Mouse (Mus musculus) midbrain, postnatal 0 days (tissue): Measurements from ENCODE around the gene Slc12a7. TPM values are rescaled to one million over a fixed set of nuclear protein-coding genes. Genes with fewer than 3 reads are reported as not detected.

Source experiments
- ATAC-seq: fragments of 200-750 bp; cut with Nextera tagmentation; 2 replicates; pipeline ENCODE4 v1.8.0; 2017; ENCODE audit warnings: moderate number of reproducible peaks, mild to moderate bottlenecking, moderate TSS enrichment, moderate library complexity; ENCODE audit not compliant: low FRiP score
- DNase-seq: peaks from one replicate; pipeline ENCODE4 v3.0.0-alpha.2; 2015; ENCODE audit warnings: low spot score
- H3K27ac ChIP-seq: fragments of 300-500 bp; sonication (generic); 2 replicates; pipeline ENCODE4 v1.5.1; 2014; ENCODE audit warnings: low read depth, mild to moderate bottlenecking, low read length, mixed read lengths
- H3K27me3 ChIP-seq: fragments of 300-500 bp; sonication (generic); 2 replicates; pipeline ENCODE4 v1.6.1; 2014; ENCODE audit warnings: low read length, control low read depth, mixed read lengths; ENCODE audit not compliant: insufficient read depth
- H3K36me3 ChIP-seq: fragments of 300-500 bp; sonication (generic); 2 replicates; pipeline ENCODE4 v1.6.1; 2014; ENCODE audit warnings: low read length, control low read depth, mixed read lengths; ENCODE audit not compliant: insufficient read depth
- H3K4me1 ChIP-seq: fragments of 300-500 bp; sonication (generic); 2 replicates; pipeline ENCODE4 v1.6.1; 2014; ENCODE audit warnings: mild to moderate bottlenecking, control low read depth, antibody characterized with exemption, low read length, mixed read lengths; ENCODE audit not compliant: insufficient read depth
- H3K4me2 ChIP-seq: fragments of 300-500 bp; sonication (generic); 2 replicates; pipeline ENCODE4 v1.6.1; 2014; ENCODE audit warnings: low read depth, mild to moderate bottlenecking, low read length, mixed read lengths; ENCODE audit not compliant: poor library complexity, severe bottlenecking
- H3K4me3 ChIP-seq: fragments of 300-500 bp; sonication (generic); 2 replicates; pipeline ENCODE4 v1.5.1; 2014; ENCODE audit warnings: low read depth, mild to moderate bottlenecking, low read length, moderate library complexity
- H3K9ac ChIP-seq: fragments of 300-500 bp; sonication (generic); replicated peaks from 2 replicates; pipeline ENCODE4 v1.6.1; 2014; ENCODE audit warnings: mild to moderate bottlenecking, low read length, moderate library complexity, mixed read lengths; ENCODE audit not compliant: poor library complexity, severe bottlenecking
- H3K9me3 ChIP-seq: fragments of 300-500 bp; sonication (generic); 2 replicates; pipeline ENCODE4 v1.6.1; 2016; ENCODE audit warnings: low read length, control low read depth
- CTCF ChIP-seq: IDR thresholded peaks from 2 replicates; pipeline ENCODE4 v1.5.1; 2016; ENCODE audit warnings: antibody characterized with exemption, mild to moderate bottlenecking
- WGBS: fragments of 180-500 bp; shearing (Covaris S2); extraction: QIAGEN DNeasy Blood & Tissue Kit; methylation state at CpG from one replicate; pipeline ENCODE4 v1.1.7; 2014; 5-methylcytosine and 5-hydroxymethylcytosine counted together
- polyA plus RNA-seq: library from polyadenylated mRNA; unstranded; fragments of >200 nt; fragmentation: Nextera tagmentation; extraction: Ambion mirVana; gene quantifications from 2 replicates; pipeline ENCODE4 v1.2.1, GENCODE M21; 2015
- total RNA-seq: library from RNA; depleted of rRNA; stranded (reverse); fragments of >200 nt; gene quantifications from 2 replicates; pipeline ENCODE4 v1.2.3, GENCODE M21; 2014

Gene Slc12a7
- total and polyA plus RNA-seq, 2 experiments from 2014 or later, result 4.7 to 8.9 TPM

DNA sequence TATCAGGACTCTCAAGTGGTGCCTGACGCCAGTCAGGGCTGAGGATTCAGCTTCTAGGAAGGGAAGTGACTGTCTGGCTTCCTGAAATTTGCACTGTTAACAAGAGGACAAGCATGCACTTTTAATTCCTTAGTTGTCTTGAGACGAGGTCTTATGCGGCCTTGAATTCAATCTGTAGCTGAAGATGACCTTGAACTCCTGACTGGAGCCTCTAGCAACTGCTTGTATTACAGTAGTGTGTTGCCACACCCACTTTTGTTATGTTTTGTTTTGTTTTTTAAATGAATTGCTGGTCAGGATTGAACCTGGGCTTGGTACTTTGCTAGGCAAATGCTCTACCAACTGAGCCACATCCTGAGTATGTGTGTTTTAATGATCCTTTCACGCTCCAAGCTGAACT is 32.5 kb downstream of the Slc12a7 start:
- TF ChIP-seq CTCF, result no peak
- 77% methylated on average over 4 of the region's 4 CpGs for WGBS

GRCm38 (mm10) chr13:73767224-73767623 is 34.3 kb downstream of the Slc12a7 start:
- WGBS, result 84% methylated on average over 8 of the region's 8 CpGs
- H3K9me3 ChIP-seq, result no peaks in the 10 kb centered on the region

More for the DNA sequence above, 32.5 kb downstream of the Slc12a7 start:
- H3K4me3 ChIP-seq, result no peak overlapping the region
- no peak overlapping the region for H3K9ac ChIP-seq
- peaks cover 3% of the 10 kb centered on the region; the same call in 1 of the 2 replicates for H3K27me3 ChIP-seq
- DNase-seq (no peak), ATAC-seq (no peak)
- no peaks in the 10 kb centered on the region for H3K9me3 ChIP-seq
- no peak overlapping the region for H3K27ac ChIP-seq
- H3K4me2 ChIP-seq, result no peak overlapping the region
- no peaks in the 10 kb centered on the region for H3K36me3 ChIP-seq
- H3K4me1 ChIP-seq, result no peaks in the 10 kb centered on the region

DNA sequence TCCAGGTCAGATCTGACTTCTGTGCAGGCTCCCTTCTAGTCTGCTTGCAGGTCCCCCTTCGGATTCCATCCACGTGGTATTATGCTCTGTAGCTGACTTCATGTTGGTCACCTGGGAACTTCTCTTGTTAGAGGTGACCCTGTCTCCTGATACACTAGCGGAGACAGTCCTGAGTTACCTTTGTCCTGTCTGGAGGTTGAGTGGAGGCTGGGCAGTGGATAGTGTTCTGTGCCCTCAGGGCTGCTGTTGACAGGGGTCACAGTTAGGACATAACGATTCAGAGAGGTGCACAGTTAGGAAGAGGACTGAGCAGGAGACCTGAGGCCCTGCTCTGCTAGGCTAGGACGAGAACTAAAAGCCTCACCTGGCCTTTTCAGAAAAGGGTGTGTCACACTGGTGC is 34.9 kb downstream of the Slc12a7 start:
- ATAC-seq, result no peak
- no peaks in the 10 kb centered on the region for H3K36me3 ChIP-seq
- WGBS, result 92% methylated on average over 5 of the region's 5 CpGs
- no peak for DNase-seq
- no peak overlapping the region for H3K27ac ChIP-seq
- peaks cover 3% of the 10 kb centered on the region; the same call in 1 of the 2 replicates for H3K27me3 ChIP-seq
- H3K9ac ChIP-seq, result no peak overlapping the region
- no peak for TF ChIP-seq CTCF
- no peaks in the 10 kb centered on the region for H3K9me3 ChIP-seq
- H3K4me1 ChIP-seq, result no peaks in the 10 kb centered on the region
- no peak overlapping the region for H3K4me2 ChIP-seq
- no peak overlapping the region for H3K4me3 ChIP-seq

More at GRCm38 (mm10) chr13:73767224-73767623, 34.3 kb downstream of the Slc12a7 start:
- H3K27me3 ChIP-seq, result peaks cover 3% of the 10 kb centered on the region; the same call in 1 of the 2 replicates
- no peak overlapping the region for H3K4me2 ChIP-seq
- TF ChIP-seq CTCF, result no peak
- DNase-seq (no peak), ATAC-seq (no peak)
- no peaks in the 10 kb centered on the region for H3K4me1 ChIP-seq
- no peak overlapping the region for H3K27ac ChIP-seq
- H3K4me3 ChIP-seq, result no peak overlapping the region
- no peaks in the 10 kb centered on the region for H3K36me3 ChIP-seq
- no peak overlapping the region for H3K9ac ChIP-seq

DNA sequence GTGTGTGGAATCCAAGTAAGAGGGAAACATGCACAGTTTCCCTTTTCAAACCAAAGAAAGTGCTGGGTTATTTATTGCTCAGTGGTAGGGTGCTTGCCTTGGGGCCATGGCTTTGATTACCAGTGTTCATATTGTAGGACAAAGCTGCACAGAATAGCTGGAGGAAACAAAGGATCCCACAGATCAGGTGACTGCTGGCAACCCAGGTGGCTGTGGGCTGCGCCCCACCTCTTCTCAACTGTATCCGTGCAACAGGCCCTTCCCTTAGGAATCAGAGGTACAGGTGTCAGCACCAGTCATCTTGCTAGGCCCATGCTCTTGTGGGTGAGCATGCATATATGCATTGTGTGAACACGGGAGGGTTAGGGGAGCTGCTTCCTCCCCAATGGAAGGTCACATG is 35.4 kb downstream of the Slc12a7 start:
- no peak for ATAC-seq
- Histone ChIP-seq H3K9ac (no peak overlapping the region), H3K4me3 (no peak overlapping the region), H3K27ac (no peak overlapping the region), H3K9me3 (no peaks in the 10 kb centered on the region), H3K4me2 (no peak overlapping the region), H3K27me3 (peaks cover 3% of the 10 kb centered on the region; the same call in 1 of the 2 replicates), H3K4me1 (no peaks in the 10 kb centered on the region), H3K36me3 (no peaks in the 10 kb centered on the region)
- TF ChIP-seq CTCF, result no peak
- WGBS, result 81% methylated on average over 3 of the region's 3 CpGs
- DNase-seq, result no peak

GRCm38 (mm10) chr13:73769916-73770682 is 37.2 kb downstream of the Slc12a7 start:
- no peaks in the 10 kb centered on the region for H3K9me3 ChIP-seq
- WGBS, result 79% methylated on average over 4 of the region's 4 CpGs
- no peak overlapping the region for H3K4me2 ChIP-seq
- DNase-seq (no peak), ATAC-seq (no peak)
- no peak overlapping the region for H3K4me3 ChIP-seq
- no peak overlapping the region for H3K27ac ChIP-seq
- H3K9ac ChIP-seq, result no peak overlapping the region
- no peaks in the 10 kb centered on the region for H3K36me3 ChIP-seq
- no peaks in the 10 kb centered on the region for H3K27me3 ChIP-seq
- no peak for TF ChIP-seq CTCF
- H3K4me1 ChIP-seq, result no peaks in the 10 kb centered on the region

DNA sequence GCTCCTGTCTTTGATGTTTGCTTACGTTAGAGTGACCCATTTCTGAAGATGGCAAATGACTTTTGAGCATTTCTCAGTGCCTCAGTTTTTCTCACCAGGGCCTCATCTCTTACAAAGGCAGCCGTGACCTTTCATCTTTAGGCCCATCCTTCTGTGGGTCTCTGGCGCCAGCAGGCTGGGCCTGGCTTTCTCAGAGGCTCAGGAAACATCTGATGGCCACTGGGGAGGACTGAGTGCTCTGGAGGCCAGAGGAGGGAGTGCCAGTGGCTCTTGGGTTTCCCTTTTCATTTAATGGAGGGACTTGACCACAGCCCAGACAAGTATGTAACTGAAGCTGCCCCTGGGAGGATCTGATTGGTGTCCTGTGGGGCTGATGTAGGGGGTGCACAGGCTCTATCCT is 38.2 kb downstream of the Slc12a7 start:
- ATAC-seq (no peak), DNase-seq (no peak)
- no peak for TF ChIP-seq CTCF
- H3K4me3 ChIP-seq, result no peak overlapping the region
- H3K36me3 ChIP-seq, result no peaks in the 10 kb centered on the region
- H3K9me3 ChIP-seq, result no peaks in the 10 kb centered on the region
- H3K27ac ChIP-seq, result no peak overlapping the region
- H3K4me2 ChIP-seq, result no peak overlapping the region
- H3K4me1 ChIP-seq, result no peaks in the 10 kb centered on the region
- no peak overlapping the region for H3K9ac ChIP-seq
- H3K27me3 ChIP-seq, result no peaks in the 10 kb centered on the region
- 55% methylated on average over 3 of the region's 3 CpGs for WGBS
